Mouse (Mus musculus) lung, embryonic 14.5 days (tissue): ENCODE measurements around the gene Mogat2. TPM values are rescaled to one million over a fixed set of nuclear protein-coding genes. Genes with fewer than 3 reads are reported as not detected.

ENCODE experiments used
- ATAC-seq: fragments of 200-750 bp; cut with Nextera tagmentation; 2 replicates; pipeline ENCODE4 v1.8.0; 2017; ENCODE audit warnings: mild to moderate bottlenecking, moderate TSS enrichment, moderate library complexity; ENCODE audit not compliant: insufficient read depth
- DNase-seq: peaks from one replicate; pipeline ENCODE4 v3.0.0-alpha.2; 2015
- H3K27ac ChIP-seq: fragments of 300-500 bp; sonication (generic); 2 replicates; pipeline ENCODE4 v1.5.1; 2014; ENCODE audit warnings: low read depth, mild to moderate bottlenecking, moderate library complexity
- H3K27me3 ChIP-seq: fragments of 300-500 bp; sonication (generic); 2 replicates; pipeline ENCODE4 v1.6.1; 2014; ENCODE audit warnings: low read length, control low read depth; ENCODE audit not compliant: insufficient read depth
- H3K36me3 ChIP-seq: fragments of 300-500 bp; sonication (generic); 2 replicates; pipeline ENCODE4 v1.6.1; 2014; ENCODE audit warnings: control low read depth; ENCODE audit not compliant: insufficient read depth
- H3K4me1 ChIP-seq: fragments of 300-500 bp; sonication (generic); 2 replicates; pipeline ENCODE4 v1.6.1; 2014; ENCODE audit warnings: antibody characterized with exemption, control low read depth; ENCODE audit not compliant: insufficient read depth
- H3K4me2 ChIP-seq: fragments of 300-500 bp; sonication (generic); 2 replicates; pipeline ENCODE4 v1.6.1; 2014; ENCODE audit warnings: mild to moderate bottlenecking
- H3K4me3 ChIP-seq: fragments of 300-500 bp; sonication (generic); 2 replicates; pipeline ENCODE4 v1.5.1; 2014; ENCODE audit warnings: low read depth, low read length
- H3K9ac ChIP-seq: fragments of 300-500 bp; sonication (generic); 2 replicates; pipeline ENCODE4 v1.6.1; 2014
- H3K9me3 ChIP-seq: fragments of 300-500 bp; sonication (generic); 2 replicates; pipeline ENCODE4 v1.6.1; 2016; ENCODE audit warnings: low read depth, low read length, control low read depth
- CTCF ChIP-seq: IDR thresholded peaks from 2 replicates; pipeline ENCODE4 v1.5.1; 2016; ENCODE audit warnings: antibody characterized with exemption, low read depth
- WGBS: fragments of 180-500 bp; shearing (Covaris S2); extraction: QIAGEN DNeasy Blood & Tissue Kit; methylation state at CpG from one replicate; pipeline ENCODE4 v1.1.7; 2014; 5-methylcytosine and 5-hydroxymethylcytosine counted together
- polyA plus RNA-seq: library from polyadenylated mRNA; unstranded; fragments of >200 nt; fragmentation: Nextera tagmentation; extraction: Ambion mirVana; gene quantifications from 2 replicates; pipeline ENCODE4 v1.2.1, GENCODE M21; 2014

The Mogat2 gene
- polyA plus RNA-seq, 1 experiment from 2014 or later, result 1.6 TPM

DNA sequence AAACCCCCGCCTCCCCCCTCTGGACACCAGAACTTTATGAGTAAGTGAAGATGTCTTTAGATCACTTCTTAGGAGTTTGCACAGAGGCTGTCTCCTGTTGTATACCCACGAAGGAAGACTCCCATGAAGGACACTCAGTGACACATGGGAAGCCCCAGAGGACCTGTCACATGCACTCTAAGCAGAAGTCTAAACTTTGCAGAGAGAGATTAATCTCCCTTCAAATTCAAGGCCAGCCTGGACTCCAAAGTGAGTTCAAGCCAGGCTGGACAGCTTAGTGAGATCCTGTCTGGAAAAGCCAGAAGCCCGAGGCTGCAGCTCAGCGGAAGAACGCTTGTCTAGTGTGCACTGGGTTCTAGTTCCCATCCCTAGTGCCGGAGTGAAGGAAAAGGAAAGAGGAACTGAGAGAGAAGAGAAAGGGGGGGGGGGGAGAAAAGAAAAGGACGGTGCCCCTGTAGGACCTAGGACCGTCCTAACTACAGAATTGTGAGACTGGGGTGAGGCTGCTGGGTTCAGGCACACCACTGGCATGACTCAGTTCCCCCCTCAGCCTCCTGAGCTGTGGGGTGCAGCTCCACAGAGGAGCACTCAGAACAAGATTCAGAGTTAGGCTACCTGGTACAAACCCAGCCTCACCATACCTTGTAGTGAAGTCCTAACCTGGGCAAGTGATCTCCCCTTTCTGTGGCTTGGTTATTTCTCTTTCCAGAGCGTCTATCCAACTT is 38.8 kb downstream of the Mogat2 start:
- H3K36me3 ChIP-seq, result no peaks in the 10 kb centered on the region
- H3K9me3 ChIP-seq, result no peaks in the 10 kb centered on the region
- WGBS, result 69% methylated on average over 8 of the region's 9 CpGs
- TF ChIP-seq CTCF, result no peak
- ATAC-seq (no peak), DNase-seq (no peak)
- no peaks in the 10 kb centered on the region for H3K4me1 ChIP-seq
- no peak overlapping the region for H3K4me3 ChIP-seq
- no peak overlapping the region for H3K4me2 ChIP-seq
- no peak overlapping the region for H3K27ac ChIP-seq
- H3K27me3 ChIP-seq, result no peaks in the 10 kb centered on the region
- H3K9ac ChIP-seq, result no peak overlapping the region

DNA sequence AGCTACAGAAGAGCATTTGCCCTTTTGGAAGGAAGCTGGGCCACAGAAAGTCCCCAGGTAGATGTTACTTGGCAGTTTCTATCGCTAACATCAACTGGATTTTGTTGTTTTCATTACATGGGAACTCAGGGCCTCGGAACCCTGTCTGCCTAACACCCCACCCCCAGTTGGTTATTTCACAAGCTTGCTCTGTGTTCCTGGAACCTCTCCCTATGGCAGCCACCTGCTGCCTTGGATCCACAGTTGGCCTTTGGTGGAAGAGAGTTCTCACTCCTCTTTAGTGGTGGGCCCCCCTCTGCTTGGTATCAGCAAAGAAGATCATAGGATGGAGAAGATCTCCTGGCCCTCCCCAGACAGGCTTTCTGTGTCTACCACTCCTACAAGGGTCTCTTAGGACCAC is 39.6 kb downstream of the Mogat2 start:
- WGBS, result 87% methylated on average over 2 of the region's 2 CpGs
- no peaks in the 10 kb centered on the region for H3K4me1 ChIP-seq
- DNase-seq (no peak), ATAC-seq (no peak)
- H3K4me2 ChIP-seq, result no peak overlapping the region
- TF ChIP-seq CTCF, result no peak
- H3K36me3 ChIP-seq, result no peaks in the 10 kb centered on the region
- no peak overlapping the region for H3K27ac ChIP-seq
- H3K4me3 ChIP-seq, result no peak overlapping the region
- no peaks in the 10 kb centered on the region for H3K27me3 ChIP-seq
- no peaks in the 10 kb centered on the region for H3K9me3 ChIP-seq
- H3K9ac ChIP-seq, result no peak overlapping the region

DNA sequence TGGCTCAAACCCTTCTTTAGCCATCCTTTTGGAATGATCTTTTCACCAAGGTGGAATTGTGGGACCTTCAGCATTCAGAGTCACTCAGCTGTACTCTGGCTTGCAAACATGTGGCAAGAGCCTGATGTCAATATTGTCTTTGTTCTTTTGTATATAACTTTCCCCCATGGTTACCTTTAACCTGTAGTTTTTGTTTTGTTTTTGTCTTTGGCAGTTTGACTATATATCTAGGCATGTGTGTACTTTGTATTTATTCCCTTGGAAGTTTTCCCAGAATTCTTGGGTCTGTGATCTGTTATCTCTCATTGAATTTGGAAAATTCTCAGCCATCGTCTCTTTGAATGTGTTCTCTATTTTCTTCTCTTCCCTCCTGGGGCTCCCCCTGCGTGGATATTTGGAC is 43.9 kb downstream of the Mogat2 start:
- 60% methylated on average over 2 of the region's 2 CpGs for WGBS
- Histone ChIP-seq H3K27me3 (no peaks in the 10 kb centered on the region), H3K36me3 (no peaks in the 10 kb centered on the region), H3K9ac (no peak overlapping the region), H3K4me3 (no peak overlapping the region), H3K4me2 (no peak overlapping the region), H3K4me1 (no peaks in the 10 kb centered on the region), H3K9me3 (no peaks in the 10 kb centered on the region), H3K27ac (no peak overlapping the region)
- DNase-seq (no peak), ATAC-seq (no peak)
- TF ChIP-seq CTCF, result no peak

DNA sequence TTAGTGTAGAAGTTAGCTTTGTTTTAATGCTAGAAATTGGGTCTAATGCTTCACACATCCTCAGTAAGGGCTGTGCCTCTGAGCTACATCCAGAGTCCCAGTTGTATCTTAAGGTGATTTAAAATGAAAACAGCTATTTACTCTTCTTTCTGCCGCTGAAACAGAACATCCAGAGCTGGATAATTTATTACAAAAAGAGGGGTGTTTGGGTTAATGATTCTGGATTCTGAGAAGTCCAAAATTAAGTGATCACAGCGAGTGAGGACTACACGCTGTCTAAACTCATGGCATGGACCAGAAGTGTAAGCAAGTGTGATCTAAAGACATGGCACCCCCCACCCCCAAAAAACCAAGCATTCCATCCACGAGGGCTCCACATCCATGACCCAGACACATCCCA is 44.5 kb downstream of the Mogat2 start:
- DNase-seq, result no peak
- no peak for ATAC-seq
- Histone ChIP-seq H3K9me3 (no peaks in the 10 kb centered on the region), H3K4me1 (no peaks in the 10 kb centered on the region), H3K4me2 (no peak overlapping the region), H3K4me3 (no peak overlapping the region), H3K9ac (no peak overlapping the region), H3K27me3 (no peaks in the 10 kb centered on the region), H3K36me3 (no peaks in the 10 kb centered on the region), H3K27ac (no peak overlapping the region)
- WGBS, result 74% methylated on average over 4 of the region's 4 CpGs
- no peak for TF ChIP-seq CTCF

DNA sequence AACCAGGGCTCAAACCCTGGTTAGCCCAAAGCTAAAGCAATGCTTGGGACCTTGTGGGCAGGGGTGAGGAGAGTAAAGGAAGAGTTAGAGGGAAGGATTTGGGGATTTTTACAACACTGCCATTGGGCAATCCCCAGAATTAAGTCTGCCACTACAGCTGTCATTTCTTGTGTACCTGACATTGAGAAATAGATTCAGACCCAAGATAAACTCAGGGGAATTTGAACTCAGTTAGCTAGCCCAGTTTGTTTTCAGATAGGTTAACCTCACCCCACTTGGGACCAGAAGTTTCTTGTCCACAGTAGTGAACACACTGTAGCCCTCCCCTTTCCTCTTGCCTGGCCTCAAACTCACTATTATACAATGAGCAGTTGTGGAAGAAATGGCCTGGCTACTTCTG is 47.0 kb downstream of the Mogat2 start:
- no peaks in the 10 kb centered on the region for H3K27me3 ChIP-seq
- no peaks in the 10 kb centered on the region for H3K9me3 ChIP-seq
- H3K4me2 ChIP-seq, result no peak overlapping the region
- no peak overlapping the region for H3K9ac ChIP-seq
- TF ChIP-seq CTCF, result no peak
- H3K27ac ChIP-seq, result no peak overlapping the region
- no peak overlapping the region for H3K4me3 ChIP-seq
- ATAC-seq (no peak), DNase-seq (no peak)
- H3K4me1 ChIP-seq, result no peaks in the 10 kb centered on the region
- no peaks in the 10 kb centered on the region for H3K36me3 ChIP-seq

DNA sequence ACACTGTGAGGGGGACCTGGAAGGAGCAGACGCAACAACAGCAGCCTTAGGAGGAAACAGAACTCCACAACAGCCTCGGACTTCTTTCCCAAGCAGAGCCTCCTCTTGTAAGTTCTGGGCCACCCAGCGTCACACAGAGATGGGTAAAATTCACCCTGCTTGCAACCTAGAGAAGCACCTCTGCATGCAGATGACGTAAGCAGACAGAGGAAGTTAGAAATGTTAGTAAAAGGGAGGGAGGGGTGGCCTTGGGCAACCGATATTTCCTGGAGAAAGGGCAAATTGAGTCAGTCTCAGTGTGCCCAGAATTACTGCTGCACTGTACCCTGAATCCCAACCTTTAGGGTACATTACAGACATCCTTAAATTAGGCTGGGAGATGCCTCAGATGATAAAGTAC is 48.5 kb downstream of the Mogat2 start:
- Histone ChIP-seq H3K9ac (no peak overlapping the region), H3K27ac (no peak overlapping the region), H3K4me1 (no peaks in the 10 kb centered on the region), H3K9me3 (no peaks in the 10 kb centered on the region), H3K36me3 (no peaks in the 10 kb centered on the region), H3K27me3 (no peaks in the 10 kb centered on the region), H3K4me3 (no peak overlapping the region), H3K4me2 (no peak overlapping the region)
- no peak for TF ChIP-seq CTCF
- WGBS, result 75% methylated on average over 5 of the region's 5 CpGs
- DNase-seq (no peak), ATAC-seq (no peak)

DNA sequence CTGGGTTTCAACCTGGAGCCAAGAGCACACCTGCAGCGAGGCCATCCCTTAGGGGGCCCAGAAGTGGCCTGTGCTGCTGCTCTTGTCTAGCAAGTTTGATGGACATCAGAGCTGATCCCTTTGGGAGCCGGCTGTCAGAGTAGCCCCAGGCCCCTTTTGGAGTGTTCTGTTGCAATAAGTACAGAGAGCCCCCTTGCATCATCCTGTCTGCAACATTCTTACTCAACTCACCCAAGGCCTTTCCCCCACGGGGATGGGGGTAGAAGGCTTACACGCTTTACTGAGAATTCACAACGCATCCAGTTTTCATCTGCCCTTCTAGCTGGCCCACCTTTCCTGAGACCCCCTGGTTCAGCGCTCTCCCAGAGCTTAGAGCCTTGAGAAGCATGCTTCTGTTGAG is 49.8 kb downstream of the Mogat2 start:
- no peak for TF ChIP-seq CTCF
- WGBS, result 82% methylated on average over 6 of the region's 6 CpGs
- no peak overlapping the region for H3K27ac ChIP-seq
- no peak for DNase-seq
- H3K9ac ChIP-seq, result no peak overlapping the region
- no peaks in the 10 kb centered on the region for H3K27me3 ChIP-seq
- H3K36me3 ChIP-seq, result no peaks in the 10 kb centered on the region
- H3K4me3 ChIP-seq, result no peak overlapping the region
- no peaks in the 10 kb centered on the region for H3K4me1 ChIP-seq
- no peaks in the 10 kb centered on the region for H3K9me3 ChIP-seq
- no peak for ATAC-seq
- no peak overlapping the region for H3K4me2 ChIP-seq

DNA sequence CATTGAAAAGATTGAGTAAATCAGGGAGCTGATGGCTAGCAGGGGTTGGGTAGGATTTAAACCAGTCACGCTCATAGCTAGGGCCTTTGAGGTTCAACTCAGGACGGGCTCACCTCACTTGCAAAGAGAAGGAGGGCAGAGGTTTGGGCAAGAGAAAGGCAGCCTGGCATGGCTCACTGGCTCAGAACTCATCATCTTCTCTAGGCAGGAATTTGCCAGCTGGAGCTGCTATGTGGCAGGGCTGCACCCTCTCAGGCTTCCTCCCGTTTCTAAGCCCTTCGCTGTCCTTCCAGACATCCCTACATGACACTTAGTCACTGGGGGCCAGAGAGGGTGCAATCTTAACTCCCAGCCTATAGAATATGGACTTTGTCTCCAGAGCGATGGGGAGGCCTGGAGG is 51.0 kb downstream of the Mogat2 start:
- Histone ChIP-seq H3K27ac (no peak overlapping the region), H3K4me3 (no peak overlapping the region), H3K9me3 (no peaks in the 10 kb centered on the region), H3K9ac (no peak overlapping the region), H3K27me3 (no peaks in the 10 kb centered on the region), H3K36me3 (no peaks in the 10 kb centered on the region), H3K4me2 (no peak overlapping the region), H3K4me1 (no peaks in the 10 kb centered on the region)
- TF ChIP-seq CTCF, result no peak
- ATAC-seq (no peak), DNase-seq (no peak)
- 73% methylated on average over 5 of the region's 5 CpGs for WGBS
